Mouse (Mus musculus): ENCODE data around the gene Polr2f. TPM values are rescaled to one million over a fixed set of nuclear protein-coding genes. Genes with fewer than 3 reads are reported as not detected.

Gene Polr2f
- polyA plus RNA-seq, 1 experiment: 176 TPM

DNA sequence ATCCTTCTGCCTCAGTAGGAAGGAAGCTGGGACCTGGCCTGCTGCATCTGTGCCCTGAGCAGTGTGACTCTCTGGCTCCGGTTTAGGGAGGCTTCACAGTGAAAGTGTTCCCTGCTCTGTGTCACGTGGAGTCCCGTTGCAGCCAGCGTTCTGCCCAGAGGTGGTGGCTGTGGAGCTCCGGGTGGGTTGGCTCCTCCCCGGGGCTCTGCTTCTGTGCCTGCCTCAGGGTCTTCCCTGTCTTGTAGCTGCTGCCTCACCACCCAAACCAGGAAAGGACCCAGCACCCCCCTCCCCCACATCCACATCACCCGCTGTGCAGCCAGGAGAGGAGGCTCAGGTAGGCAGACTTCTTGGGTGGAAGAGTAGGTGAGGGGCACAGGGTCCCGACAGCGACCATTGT is 21.3 kb upstream of the Polr2f start:
- DNase-seq (ENCODE audit: extremely low spot score in 1 of 2, low spot score in 1 of 2): no peak

DNA sequence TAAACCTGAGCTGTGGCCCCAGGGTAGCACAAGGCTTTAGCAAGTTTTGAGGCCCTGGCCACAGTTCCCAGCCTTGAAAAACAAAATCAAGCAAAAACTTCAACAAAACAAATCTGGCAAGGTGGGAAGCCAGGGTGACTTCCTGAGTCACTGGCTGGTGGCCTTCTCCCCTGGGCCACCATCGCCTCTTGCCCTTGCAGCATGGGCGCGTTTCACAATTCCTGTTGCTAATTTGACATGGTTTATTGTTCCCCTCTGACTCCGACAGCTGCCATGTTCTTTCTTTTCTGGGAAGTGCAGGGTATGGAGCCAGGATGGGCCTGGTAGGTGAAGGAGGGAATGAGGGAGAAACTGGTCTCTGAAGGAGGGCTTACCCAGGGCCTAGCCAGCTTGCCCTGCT is 18.7 kb upstream of the Polr2f start:
- DNase-seq (ENCODE audit: extremely low spot score in 1 of 2, low spot score in 1 of 2): no peak

DNA sequence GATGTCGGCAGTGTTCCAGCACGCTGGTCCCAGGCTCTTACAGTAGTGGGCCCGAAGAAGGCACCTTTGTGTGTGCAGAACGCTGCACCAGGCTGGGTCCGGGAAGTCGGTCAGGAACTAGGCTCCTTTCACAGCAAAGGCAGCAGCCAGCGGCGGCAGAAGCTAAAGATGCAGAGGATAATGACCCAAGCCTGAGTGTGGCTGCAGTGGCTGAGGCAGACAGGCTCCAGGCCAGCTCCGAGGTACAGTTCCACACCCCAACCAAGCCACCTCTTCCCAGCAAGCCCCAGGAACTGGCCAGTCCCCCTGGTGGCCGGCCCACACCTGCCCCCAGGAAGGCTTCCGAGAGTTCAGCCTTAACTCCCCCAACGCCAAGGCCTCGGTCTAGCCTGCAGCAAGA is 18.3 kb upstream of the Polr2f start:
- DNase-seq (ENCODE audit: extremely low spot score in 1 of 2, low spot score in 1 of 2): no peak

DNA sequence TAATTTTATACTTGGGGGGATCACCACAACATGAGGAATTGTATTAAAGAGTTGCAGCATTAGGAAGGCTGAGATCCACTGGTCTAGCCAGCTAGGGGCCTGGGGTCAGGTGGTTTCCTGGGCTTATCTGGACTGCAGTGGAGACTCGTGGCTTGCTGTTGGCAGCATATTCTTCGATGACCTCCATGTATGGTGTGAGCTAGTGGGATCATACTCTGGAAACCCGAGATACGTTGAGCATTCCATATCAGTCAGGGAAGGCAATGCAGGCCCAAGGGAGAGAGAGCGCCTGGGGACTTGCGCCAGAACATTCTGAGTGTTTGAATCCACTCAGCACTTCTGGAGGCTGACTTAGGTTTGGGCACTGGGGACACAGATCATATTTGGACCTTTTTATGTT is 17.1 kb upstream of the Polr2f start:
- DNase-seq (ENCODE audit: extremely low spot score in 1 of 2, low spot score in 1 of 2): no peak

DNA sequence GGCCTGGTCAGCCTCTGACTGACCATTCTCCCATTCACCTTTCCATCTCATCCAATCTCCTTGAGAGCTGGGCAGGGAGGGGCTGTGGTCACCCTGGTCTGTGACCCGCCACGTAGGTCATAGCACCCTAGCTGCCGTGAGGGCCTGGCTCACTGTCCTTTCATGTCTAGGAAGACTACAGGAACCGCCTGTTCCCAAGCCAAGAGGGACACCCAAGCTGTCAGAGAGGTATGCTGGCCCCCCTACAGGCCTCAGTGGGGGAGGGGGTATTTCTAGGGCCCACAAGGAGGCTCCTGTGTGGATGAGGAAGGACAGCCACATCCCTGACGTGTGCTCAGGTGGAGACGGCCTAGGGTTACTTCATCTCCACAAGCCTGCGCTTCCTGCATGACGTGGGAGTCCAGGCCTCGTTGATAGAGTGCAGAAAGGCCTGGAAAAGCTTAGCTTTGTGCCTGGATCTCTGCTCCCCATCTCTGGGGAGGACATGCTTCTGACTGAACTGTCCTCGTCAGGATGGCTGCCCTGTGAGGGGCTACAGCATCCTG is 16.4 kb upstream of the Polr2f start:
- no peak for DNase-seq (ENCODE audit: extremely low spot score in 1 of 2, low spot score in 1 of 2)

DNA sequence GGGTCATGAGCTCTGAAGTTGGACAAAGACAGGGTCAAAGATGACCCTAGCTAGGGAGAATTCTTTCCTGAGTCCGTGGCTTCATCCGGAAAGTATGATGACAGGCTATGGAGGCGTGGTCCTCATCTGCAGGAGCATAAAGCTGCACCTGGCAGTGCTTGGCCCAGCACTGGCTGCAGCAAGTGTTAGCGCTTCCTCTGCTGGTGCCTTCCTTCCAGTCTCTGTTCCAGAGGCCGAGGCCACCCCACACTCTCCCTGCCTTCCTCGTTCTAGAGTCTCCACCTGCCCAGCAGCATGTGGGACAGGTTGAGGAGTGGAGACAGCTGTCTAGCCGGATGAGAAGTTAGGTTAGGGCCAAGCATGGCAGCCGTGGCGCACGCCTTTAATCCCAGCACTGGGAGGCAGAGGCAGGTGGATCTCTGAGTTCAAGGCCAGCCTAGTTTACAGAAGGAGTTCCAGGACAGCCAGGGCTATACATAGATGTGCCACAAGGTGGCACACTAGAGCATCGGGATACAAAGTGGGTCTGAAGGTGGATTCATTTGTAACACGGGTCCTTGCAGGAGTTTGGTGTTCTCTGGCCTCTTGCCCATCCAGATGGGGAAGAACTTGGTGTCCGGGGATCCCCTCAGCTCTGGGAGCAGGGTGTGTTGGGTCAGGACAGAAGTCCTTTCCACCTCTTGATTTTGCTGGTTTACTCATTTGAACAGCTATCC is 14.4 kb upstream of the Polr2f start:
- peak in 1 of 2 experiments; percentile 66 for DNase-seq (ENCODE audit: extremely low spot score in 1 of 2, low spot score in 1 of 2)

DNA sequence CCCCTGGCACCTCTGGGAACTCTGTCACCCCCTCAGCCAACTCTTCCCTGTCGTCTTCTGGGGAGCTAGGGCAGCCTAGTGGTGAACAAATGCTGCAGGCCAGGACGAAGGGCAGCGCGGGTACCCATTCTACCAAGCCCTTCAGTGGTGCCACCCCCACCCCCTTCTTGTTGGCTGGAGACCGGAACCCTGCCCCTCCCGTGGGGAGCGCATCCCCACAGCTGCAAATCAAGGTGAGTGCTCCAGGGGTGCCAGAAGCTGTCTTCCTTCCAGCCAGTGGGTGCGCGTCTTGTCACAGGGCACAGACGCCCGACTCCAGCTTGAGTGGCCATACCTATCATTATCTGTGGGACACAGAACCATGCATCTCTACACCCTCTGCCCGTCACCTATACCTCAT is 13.7 kb upstream of the Polr2f start:
- no peak for DNase-seq (ENCODE audit: extremely low spot score in 1 of 2, low spot score in 1 of 2)

DNA sequence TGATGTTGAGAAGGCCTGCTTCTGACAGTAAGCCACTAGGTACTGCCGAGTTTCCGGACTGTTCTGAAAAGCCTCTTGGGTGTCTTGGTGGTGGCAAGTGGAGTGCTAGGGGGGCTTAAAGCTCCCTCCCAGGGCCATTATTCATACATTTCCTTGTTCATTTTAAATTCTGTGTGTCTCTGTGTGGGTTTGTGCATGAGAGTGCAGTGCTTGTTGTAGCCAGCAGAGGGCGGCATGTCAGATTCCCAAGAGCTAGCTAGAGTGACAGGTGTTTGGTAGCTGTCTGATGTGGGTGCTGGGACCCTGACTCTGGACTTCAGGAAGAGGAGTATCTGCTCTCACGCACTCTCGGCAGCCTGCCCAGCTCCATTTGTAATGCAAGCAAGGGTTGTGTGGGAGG is 12.6 kb upstream of the Polr2f start:
- DNase-seq (ENCODE audit: extremely low spot score in 1 of 2, low spot score in 1 of 2): no peak

DNA sequence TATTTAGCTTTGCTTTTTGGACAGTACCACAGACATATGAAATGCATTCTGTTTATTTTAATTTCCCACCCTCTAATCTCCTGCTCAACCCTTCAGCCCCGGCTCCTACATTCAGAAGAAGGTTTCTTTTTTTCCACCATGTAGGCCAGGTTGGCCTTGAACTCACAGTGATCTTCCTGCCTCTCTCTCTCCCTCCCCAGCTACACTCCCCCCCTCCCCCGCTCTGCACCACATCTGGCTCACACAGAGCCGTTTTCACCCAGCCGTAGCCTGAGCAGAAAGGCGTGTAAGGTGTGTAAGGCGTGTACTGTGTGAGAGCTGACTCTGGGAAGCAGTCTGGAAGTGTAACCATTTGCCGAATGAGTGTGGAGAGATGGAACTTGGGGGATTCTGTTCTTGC is 11.5 kb upstream of the Polr2f start:
- DNase-seq (ENCODE audit: extremely low spot score in 1 of 2, low spot score in 1 of 2): no peak

DNA sequence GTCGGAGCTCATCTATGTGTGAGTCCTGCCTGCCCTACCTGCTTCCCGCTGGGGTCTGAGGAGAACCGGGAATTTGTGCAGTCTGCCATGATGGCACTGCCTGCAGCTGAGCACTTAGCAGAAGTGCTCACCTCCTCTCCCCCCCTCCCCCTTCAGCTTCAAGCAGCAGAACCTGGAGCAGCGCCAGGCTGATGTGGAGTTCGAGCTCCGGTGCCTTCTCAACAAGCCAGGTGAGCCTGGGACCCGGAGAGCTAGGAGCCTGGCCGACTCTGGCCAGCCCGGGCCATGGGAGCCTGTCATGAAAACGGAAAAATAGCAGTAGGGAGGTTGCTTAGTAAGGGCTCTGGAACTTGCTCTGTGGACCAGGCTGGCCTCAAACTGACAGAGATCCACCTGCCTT is 10.0 kb upstream of the Polr2f start:
- no peak for DNase-seq (ENCODE audit: extremely low spot score in 1 of 2, low spot score in 1 of 2)

DNA sequence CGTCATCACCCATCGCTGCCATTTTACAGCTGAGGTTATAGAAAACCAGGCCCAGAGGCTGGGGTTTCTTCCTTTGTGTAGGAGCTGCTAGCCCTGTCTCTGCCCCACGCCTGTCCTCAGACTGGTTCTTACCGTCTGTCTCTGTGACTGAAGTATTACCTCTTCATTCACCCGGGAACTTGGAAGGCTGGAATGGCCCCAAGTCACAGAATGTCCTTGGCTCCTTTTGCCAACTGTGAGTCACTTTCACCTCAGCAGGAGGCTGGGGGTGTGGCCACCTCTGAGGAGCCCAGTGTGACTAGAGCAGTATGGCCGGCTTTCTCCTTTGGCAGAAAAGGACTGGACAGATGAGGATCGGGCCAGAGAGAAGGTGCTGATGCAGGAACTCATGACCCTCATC is 9.4 kb upstream of the Polr2f start:
- no peak for DNase-seq (ENCODE audit: extremely low spot score in 1 of 2, low spot score in 1 of 2)

DNA sequence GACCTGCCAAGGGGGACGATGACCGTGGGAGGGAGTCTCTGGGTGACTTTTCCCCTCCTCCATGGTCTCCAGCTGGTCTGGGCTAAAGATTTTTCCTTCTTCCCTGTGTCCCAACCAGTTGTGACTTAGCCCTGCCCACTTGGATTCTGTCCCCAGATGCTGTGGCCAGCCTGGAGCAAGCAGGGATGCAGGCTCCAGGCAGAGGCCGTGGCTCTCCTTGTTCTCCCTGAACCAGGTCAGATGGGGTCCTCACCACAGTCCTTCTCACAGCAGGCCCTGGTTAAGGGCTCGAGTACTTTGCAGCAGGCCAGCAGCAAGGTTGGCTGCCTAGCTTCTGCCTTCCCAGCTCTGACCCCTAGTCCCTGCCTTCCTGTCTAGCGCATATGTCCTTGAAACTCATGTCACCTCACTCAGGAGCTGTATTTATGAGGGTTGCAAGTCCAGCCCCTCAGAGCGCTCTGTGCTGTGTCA is 7.6 kb upstream of the Polr2f start:
- no peak for DNase-seq (ENCODE audit: extremely low spot score in 1 of 2, low spot score in 1 of 2)

DNA sequence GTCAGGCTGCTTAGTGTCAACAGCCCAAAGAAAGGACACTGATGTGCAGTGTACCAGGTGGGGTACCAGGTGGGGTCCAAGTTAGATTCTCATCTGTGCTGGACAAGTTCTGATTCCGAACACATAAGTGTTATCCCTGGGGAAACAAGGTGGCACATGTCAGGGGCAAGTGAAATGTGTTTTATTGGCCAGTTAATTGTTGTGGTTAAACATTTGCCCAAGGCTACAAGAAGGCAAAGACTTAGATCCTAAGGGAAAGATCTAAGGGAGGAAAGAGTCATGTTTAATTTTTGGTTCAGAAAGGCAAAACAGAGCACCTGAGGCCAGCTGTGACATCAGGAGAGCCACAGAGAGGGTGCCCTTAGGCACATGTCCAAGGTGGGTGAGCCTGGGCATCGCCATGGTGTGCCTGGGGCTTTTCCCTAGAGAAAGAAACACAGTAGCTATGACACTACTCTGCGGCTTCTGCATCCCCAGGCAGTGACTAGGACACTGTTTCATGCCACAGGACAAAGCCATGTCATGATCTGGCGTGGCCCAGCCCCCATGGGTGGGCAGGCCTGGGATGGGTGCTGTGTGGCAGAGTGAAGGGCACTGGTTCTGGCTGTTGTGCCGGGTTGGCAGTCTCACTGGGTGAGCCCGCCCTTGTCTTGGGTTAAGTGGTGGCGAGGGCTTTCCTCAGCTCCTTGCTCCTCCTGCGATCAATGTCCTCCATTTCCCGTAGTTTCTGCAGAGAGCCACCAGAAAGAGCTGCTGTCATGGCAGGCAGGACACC is 6.1 kb upstream of the Polr2f start:
- no peak for DNase-seq (ENCODE audit: extremely low spot score in 1 of 2, low spot score in 1 of 2)

DNA sequence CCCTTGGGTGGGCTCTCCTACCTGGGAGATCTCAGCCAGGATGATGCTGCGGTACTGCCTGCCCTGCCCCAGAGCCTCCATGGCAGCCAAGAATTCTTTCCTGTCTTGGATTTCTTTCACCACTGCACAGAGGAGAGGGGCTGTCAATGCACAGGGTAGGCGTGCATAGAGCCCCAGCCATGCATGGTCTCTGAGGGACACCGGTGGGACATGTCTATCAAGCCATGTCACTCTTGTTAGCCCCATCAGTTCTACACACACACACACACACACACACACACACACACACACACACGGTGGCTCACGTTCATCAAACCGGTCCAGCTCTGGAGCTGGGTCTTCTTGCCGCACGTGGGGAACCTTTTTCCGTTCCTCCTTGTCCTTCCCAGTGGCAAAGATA is 5.5 kb upstream of the Polr2f start:
- no peak for DNase-seq (ENCODE audit: extremely low spot score in 1 of 2, low spot score in 1 of 2)

DNA sequence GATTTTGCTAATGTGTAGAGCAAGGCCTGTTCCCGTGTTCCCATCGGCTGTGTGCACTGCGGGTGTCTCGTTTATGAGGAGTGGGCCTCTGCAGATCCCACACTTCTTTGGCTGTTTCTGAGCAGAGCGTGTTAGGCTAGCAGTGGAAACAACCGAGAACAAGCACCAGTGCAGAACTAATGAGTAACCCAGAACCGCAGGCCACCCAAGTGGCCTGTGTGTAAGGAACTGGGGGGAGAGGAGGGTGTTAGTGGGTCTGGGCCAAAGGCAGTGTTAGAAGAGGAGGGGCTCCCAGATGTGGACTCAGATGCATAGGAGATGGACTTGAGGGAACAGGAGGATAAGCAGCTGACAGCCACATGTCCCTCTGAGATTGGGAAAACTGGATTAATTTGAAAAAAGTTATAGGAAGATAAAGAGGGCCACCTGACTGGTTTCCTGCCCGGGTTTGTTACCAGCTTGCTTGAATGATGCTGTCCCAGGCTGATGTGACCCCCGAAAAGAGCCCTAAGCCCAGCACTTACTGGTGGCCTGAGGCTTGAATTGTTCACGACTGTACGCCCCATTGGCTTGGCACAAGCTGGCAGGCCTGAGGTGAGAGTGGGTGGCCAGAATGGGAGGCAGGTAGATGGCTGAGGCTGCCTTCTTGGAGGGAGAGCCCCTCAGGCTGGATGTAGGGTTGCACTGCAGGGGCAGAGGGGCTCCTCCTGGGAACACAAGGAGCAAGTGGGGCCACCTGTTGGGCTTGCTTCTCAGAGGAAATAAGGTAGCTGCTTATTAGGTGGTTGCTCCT is 4.8 kb upstream of the Polr2f start:
- DNase-seq (ENCODE audit: extremely low spot score in 1 of 2, low spot score in 1 of 2): no peak

DNA sequence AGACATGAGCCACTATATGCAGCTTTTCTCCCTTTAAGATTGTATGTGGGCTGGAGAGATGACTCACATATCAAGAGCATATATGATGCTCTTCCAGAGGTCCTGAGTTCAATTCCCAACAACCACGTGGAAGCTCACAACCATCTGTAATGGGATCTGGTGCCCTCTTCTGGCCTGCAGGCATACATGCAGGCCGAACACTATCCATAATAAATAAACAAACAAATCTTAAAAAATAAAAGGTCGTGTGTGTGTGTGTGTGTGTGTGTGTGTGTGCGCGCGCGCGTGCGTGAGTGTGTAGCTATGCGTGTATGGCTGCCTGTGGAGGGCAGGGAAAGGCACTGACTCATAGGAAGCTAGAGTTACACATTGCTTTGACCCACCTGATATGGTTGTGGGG is 1.2 kb upstream of the Polr2f start:
- DNase-seq (ENCODE audit: extremely low spot score in 1 of 2, low spot score in 1 of 2): no peak

DNA sequence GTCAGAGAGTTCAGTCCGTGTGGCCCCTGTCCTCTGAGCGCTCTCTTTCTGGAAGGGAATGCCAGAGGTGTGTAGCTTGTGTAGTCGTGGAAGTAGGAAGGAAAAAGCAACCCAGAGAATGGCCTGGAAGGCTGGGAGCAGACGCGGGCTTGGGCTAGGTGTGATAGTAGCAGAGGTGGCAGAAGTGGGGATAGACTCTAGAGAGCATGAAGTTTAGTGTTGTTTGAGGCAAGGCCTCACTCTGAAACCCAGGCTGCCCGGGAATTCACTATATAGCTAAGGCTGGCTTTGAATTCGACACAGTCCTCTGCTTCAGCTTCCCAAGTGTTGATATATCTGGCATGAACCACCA is 733 bp downstream of the Polr2f start:
- DNase-seq (ENCODE audit: extremely low spot score in 1 of 2, low spot score in 1 of 2): no peak

DNA sequence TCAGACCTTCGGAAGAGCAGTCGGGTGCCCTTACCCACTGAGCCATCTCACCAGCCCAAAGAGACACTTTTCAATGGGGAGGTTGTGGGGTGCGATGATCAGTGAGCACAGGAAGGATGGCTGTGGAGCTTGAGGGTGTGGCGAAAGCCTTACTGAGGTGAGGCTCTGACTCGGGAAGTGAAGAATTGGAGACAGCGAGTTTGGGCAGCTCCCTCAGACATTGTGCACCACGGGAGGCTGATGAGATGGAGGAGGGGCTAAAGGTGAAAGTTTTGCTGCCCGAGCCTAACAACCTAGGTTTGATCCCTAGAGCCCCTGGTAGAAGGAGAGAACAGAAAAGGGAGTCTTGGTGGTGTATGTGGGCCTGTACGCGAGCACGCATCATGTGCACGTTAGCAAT is 2.5 kb downstream of the Polr2f start:
- DNase-seq (ENCODE audit: extremely low spot score in 1 of 2, low spot score in 1 of 2): no peak

DNA sequence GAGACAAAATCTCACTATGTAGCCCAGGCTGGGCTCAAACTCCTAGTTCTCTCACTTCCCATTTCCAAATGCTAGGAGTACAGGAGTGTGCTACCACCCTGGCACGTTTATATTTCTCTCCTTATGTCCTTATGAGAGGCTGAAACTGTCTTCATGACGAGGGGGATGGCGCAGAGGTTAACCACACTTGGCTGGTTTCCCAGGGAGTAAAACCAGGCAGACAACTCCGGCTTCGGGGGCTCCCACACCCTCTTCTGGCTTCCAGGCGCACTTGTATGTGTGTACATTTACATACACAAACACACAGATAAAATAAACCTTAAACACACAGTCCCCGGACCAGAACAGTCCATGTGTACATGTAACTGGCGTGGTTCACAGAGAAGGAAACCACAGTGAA is 3.2 kb downstream of the Polr2f start:
- DNase-seq (ENCODE audit: extremely low spot score in 1 of 2, low spot score in 1 of 2): no peak

DNA sequence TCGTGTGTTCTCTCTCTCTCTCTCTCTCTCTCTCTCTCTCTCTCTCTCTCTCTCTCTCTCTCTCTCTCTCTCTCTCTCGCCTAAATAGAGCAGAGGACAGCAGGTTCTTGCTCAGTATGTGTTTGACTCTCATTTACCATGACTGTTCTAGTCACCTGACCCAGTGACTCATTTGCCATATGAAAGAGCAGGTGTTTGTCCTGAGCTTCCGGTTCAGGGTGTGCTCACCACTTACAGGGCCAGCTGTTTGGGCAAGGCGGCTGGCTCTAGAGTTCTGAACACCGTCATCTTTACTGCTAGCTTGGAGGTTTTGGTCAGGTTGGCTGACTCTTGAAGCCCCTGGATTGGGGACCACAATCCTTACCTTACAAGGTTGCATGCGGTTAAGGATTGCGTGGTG is 4.7 kb downstream of the Polr2f start:
- DNase-seq (ENCODE audit: extremely low spot score in 1 of 2, low spot score in 1 of 2): no peak

DNA sequence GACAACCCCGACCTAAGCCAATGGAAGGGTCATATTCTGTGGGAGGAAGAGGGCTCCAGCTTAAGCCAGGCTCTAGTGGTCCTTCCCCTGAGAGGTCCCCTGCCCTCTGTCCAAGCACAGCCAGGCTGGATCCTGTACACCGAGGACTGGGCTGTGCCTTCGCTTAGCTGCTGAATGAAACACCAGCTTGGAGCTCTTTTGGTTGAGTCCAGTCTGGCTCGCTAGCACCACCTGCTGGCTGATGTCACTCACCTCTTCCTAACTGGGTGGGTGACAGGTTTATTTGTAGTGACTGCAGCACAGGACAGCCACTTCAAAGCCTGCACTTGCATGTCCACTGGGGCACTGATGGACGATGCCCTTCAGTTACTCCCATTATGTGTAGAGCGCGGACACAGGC is 7.7 kb downstream of the Polr2f start:
- DNase-seq (ENCODE audit: extremely low spot score in 1 of 2, low spot score in 1 of 2): peak in 1 of 2 experiments; percentile 87

Data from frontal cortex, adult 2 months (tissue).